Mouse (Mus musculus): ENCODE data around the gene Bag1. TPM values are rescaled to one million over a fixed set of nuclear protein-coding genes. Genes with fewer than 3 reads are reported as not detected.

Gene Bag1
- total and polyA plus RNA-seq, 2 experiments from 2014 or later, result 116 to 201 TPM

GRCm38 (mm10) chr4:40975678-40976077, 27.6 kb upstream of the Bag1 start:
- Histone ChIP-seq H3K4me2 (ENCODE audit: low read depth) (no peak overlapping the region), H3K36me3 (ENCODE audit: insufficient read depth) (peaks cover 35% of the 10 kb centered on the region), H3K4me3 (ENCODE audit: low read depth, low read length) (no peak overlapping the region), H3K27ac (ENCODE audit: low read depth, low read length) (no peak overlapping the region), H3K9me3 (ENCODE audit: low read length) (no peaks in the 10 kb centered on the region), H3K27me3 (ENCODE audit: insufficient read depth, low read length) (no peaks in the 10 kb centered on the region), H3K9ac (no peak overlapping the region), H3K4me1 (ENCODE audit: insufficient read depth) (peaks cover 4% of the 10 kb centered on the region; the same call in 1 of the 2 replicates)
- DNase-seq, result no peak
- no peak for TF ChIP-seq CTCF (IDR thresholded peaks at IDR 0.05; ENCODE audit: low read depth)
- 92% methylated on average over 3 of the region's 3 CpGs for WGBS
- no peak for ATAC-seq

DNA sequence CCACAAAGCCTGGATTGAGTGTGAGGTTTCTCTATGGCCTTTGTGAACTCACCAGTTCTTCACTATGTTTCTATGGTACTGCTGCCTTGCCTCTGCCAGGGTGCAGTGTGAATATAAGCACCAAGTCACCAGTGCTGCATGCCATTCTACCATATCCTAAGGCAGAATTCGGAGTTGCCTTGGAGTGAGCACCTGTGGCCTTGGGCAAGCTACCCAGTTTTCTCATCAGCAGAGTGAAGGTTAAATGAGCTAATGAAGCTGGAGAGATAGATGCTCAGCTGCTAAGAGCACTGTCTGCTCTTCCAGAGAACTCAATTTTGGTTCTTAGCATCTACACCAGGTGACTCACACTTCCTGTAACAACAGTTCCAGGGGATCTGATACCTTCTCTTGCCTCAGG, 25.9 kb upstream of the Bag1 start:
- H3K9me3 ChIP-seq (ENCODE audit: low read length), result no peaks in the 10 kb centered on the region
- H3K4me2 ChIP-seq (ENCODE audit: low read depth), result no peak overlapping the region
- H3K4me1 ChIP-seq (ENCODE audit: insufficient read depth), result peaks cover 10% of the 10 kb centered on the region; the same call in 1 of the 2 replicates
- ATAC-seq, result no peak
- no peak for DNase-seq
- no peak overlapping the region for H3K27ac ChIP-seq (ENCODE audit: low read depth, low read length)
- H3K27me3 ChIP-seq (ENCODE audit: insufficient read depth, low read length), result no peaks in the 10 kb centered on the region
- no peak for TF ChIP-seq CTCF (IDR thresholded peaks at IDR 0.05; ENCODE audit: low read depth)
- no peak overlapping the region for H3K9ac ChIP-seq
- peaks cover 21% of the 10 kb centered on the region for H3K36me3 ChIP-seq (ENCODE audit: insufficient read depth)
- H3K4me3 ChIP-seq (ENCODE audit: low read depth, low read length), result no peak overlapping the region
- WGBS, result 94% methylated on average over 1 of the region's 1 CpGs

GRCm38 (mm10) chr4:40971744-40972143, 23.6 kb upstream of the Bag1 start:
- peaks cover 17% of the 10 kb centered on the region for H3K36me3 ChIP-seq (ENCODE audit: insufficient read depth)
- peak overlapping the region; percentile 66 for H3K4me2 ChIP-seq (ENCODE audit: low read depth)
- ATAC-seq, result no peak
- H3K27ac ChIP-seq (ENCODE audit: low read depth, low read length), result peak overlapping the region; percentile 95; the same call in 1 of the 2 replicates
- no peaks in the 10 kb centered on the region for H3K27me3 ChIP-seq (ENCODE audit: insufficient read depth, low read length)
- no peaks in the 10 kb centered on the region for H3K9me3 ChIP-seq (ENCODE audit: low read length)
- peak; percentile 76 for TF ChIP-seq CTCF (IDR thresholded peaks at IDR 0.05; ENCODE audit: low read depth)
- WGBS, result 27% methylated on average over 13 of the region's 13 CpGs
- H3K4me1 ChIP-seq (ENCODE audit: insufficient read depth), result peaks cover 10% of the 10 kb centered on the region; the same call in 1 of the 2 replicates
- peak overlapping the region; percentile 89 for H3K9ac ChIP-seq
- peak overlapping the region; percentile 95 for H3K4me3 ChIP-seq (ENCODE audit: low read depth, low read length)
- peak; percentile 58 for DNase-seq

- Histone ChIP-seq H3K9me3 (ENCODE audit: low read length) (no peaks in the 10 kb centered on the region), H3K4me2 (ENCODE audit: low read depth) (peak within 1 kb of the TSS; percentile 66), H3K27ac (ENCODE audit: low read depth, low read length) (peak within 1 kb of the TSS; percentile 95), H3K4me1 (ENCODE audit: insufficient read depth) (peaks cover 10% of the 10 kb centered on the region; the same call in 1 of the 2 replicates), H3K4me3 (ENCODE audit: low read depth, low read length) (peak within 1 kb of the TSS; percentile 95), H3K9ac (peak within 1 kb of the TSS; percentile 89), H3K27me3 (ENCODE audit: insufficient read depth, low read length) (no peaks in the 10 kb centered on the region), H3K36me3 (ENCODE audit: insufficient read depth) (peaks cover 20% of the 10 kb centered on the region)
- ATAC-seq (peak; percentile 98), DNase-seq (peak; percentile 98)
- TF ChIP-seq CTCF (IDR thresholded peaks at IDR 0.05; ENCODE audit: low read depth), result no peak
- under 1% methylated on average over 70 of the region's 85 CpGs for WGBS
Measured at GRCm38 (mm10) chr4:40970842-40971701, 23.0 kb upstream of the Bag1 start, which contains the start of gene Nfx1. TSS of gene Nfx1 (plus strand) at chr4:40970906.

DNA sequence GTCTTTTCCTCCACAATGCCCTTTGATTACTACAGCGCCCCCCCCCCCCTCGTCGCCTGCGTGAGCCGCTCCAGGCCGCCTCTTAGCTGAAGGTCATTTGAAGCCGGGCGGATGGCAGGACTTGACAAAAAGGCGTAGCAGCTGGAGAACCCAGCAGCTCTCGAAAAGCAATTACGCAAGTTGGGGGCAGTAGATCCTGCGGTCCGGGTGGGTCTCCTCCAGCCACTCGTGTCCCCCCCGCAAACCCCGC, 22.4 kb upstream of the Bag1 start:
- peak; percentile 27; the same call in 1 of the 2 replicates for ATAC-seq
- H3K4me2 ChIP-seq (ENCODE audit: low read depth), result peak overlapping the region; percentile 66
- no peaks in the 10 kb centered on the region for H3K9me3 ChIP-seq (ENCODE audit: low read length)
- peak overlapping the region; percentile 95 for H3K27ac ChIP-seq (ENCODE audit: low read depth, low read length)
- H3K4me1 ChIP-seq (ENCODE audit: insufficient read depth), result peaks cover 10% of the 10 kb centered on the region; the same call in 1 of the 2 replicates
- H3K27me3 ChIP-seq (ENCODE audit: insufficient read depth, low read length), result no peaks in the 10 kb centered on the region
- 0% methylated on average over 15 of the region's 16 CpGs for WGBS
- H3K36me3 ChIP-seq (ENCODE audit: insufficient read depth), result peaks cover 24% of the 10 kb centered on the region
- no peak for DNase-seq
- H3K4me3 ChIP-seq (ENCODE audit: low read depth, low read length), result peak overlapping the region; percentile 95
- TF ChIP-seq CTCF (IDR thresholded peaks at IDR 0.05; ENCODE audit: low read depth), result no peak
- H3K9ac ChIP-seq, result peak overlapping the region; percentile 89

GRCm38 (mm10) chr4:40969781-40970591, 21.9 kb upstream of the Bag1 start:
- Histone ChIP-seq H3K4me2 (ENCODE audit: low read depth) (peak overlapping the region; percentile 66), H3K36me3 (ENCODE audit: insufficient read depth) (peaks cover 22% of the 10 kb centered on the region), H3K4me3 (ENCODE audit: low read depth, low read length) (peak overlapping the region; percentile 95), H3K27me3 (ENCODE audit: insufficient read depth, low read length) (no peaks in the 10 kb centered on the region), H3K9me3 (ENCODE audit: low read length) (no peaks in the 10 kb centered on the region), H3K9ac (peak overlapping the region; percentile 89), H3K4me1 (ENCODE audit: insufficient read depth) (peaks cover 10% of the 10 kb centered on the region; the same call in 1 of the 2 replicates), H3K27ac (ENCODE audit: low read depth, low read length) (peak overlapping the region; percentile 95)
- WGBS, result 12% methylated on average over 12 of the region's 13 CpGs
- no peak for TF ChIP-seq CTCF (IDR thresholded peaks at IDR 0.05; ENCODE audit: low read depth)
- no peak; the same call in 1 of the 2 replicates for ATAC-seq
- DNase-seq, result no peak
